Mouse (Mus musculus) midbrain, embryonic 10.5 days (tissue): Measurements from ENCODE around the gene Ankrd36. TPM values are rescaled to one million over a fixed set of nuclear protein-coding genes. Genes with fewer than 3 reads are reported as not detected.
"Not testable (repeated sequence)": the region's sequence is repeated elsewhere in the genome, so short reads cannot be mapped to it uniquely, and the experiment has no call there.

Source experiments
- DNase-seq: peaks from one replicate; pipeline ENCODE4 v3.0.0-alpha.2; 2017; ENCODE audit warnings: low spot score
- H3K27ac ChIP-seq: fragments of 300-500 bp; sonication (generic); replicated peaks from 2 replicates; pipeline ENCODE4 v1.5.1; 2016; ENCODE audit warnings: mild to moderate bottlenecking
- H3K27me3 ChIP-seq: fragments of 300-500 bp; sonication (generic); 2 replicates; pipeline ENCODE4 v1.6.1; 2016; ENCODE audit warnings: low read depth, mild to moderate bottlenecking; ENCODE audit not compliant: poor library complexity, severe bottlenecking
- H3K36me3 ChIP-seq: fragments of 300-500 bp; sonication (generic); 2 replicates; pipeline ENCODE4 v1.6.1; 2016; ENCODE audit warnings: mild to moderate bottlenecking, moderate library complexity
- H3K4me1 ChIP-seq: fragments of 300-500 bp; sonication (generic); 2 replicates; pipeline ENCODE4 v1.6.1; 2016
- H3K4me3 ChIP-seq: fragments of 300-500 bp; sonication (generic); 2 replicates; pipeline ENCODE4 v1.5.1; 2016; ENCODE audit warnings: mild to moderate bottlenecking, moderate library complexity
- H3K9me3 ChIP-seq: fragments of 300-500 bp; sonication (generic); replicated peaks from 2 replicates; pipeline ENCODE4 v1.6.1; 2016; ENCODE audit warnings: mild to moderate bottlenecking
- WGBS: fragments of 180-500 bp; shearing (Covaris S2); methylation state at CpG from one replicate; pipeline ENCODE4 v1.1.7; 2016; 5-methylcytosine and 5-hydroxymethylcytosine counted together
- polyA plus RNA-seq: library from polyadenylated mRNA; unstranded; fragments of >200 nt; fragmentation: Nextera tagmentation; extraction: Ambion mirVana; gene quantifications from 2 replicates; pipeline ENCODE4 v1.2.1, GENCODE M21; 2016

Gene Ankrd36
- polyA plus RNA-seq, 1 experiment from 2014 or later = 0.11 TPM

- DNase-seq = no peak
- 86% methylated on average over 5 of the region's 5 CpGs for WGBS
- H3K27me3 ChIP-seq = no peaks in the 10 kb centered on the region
- no peaks in the 10 kb centered on the region for H3K9me3 ChIP-seq
- 0 out of 2 replicates have a peak, but pooled peaks cover under 1% of the 10 kb centered on the region for H3K4me1 ChIP-seq
- no peak overlapping the region for H3K27ac ChIP-seq
- H3K36me3 ChIP-seq = peaks cover 91% of the 10 kb centered on the region
- no peak overlapping the region for H3K4me3 ChIP-seq
Observed at GRCm38 (mm10) chr11:5533108-5533507, 36.4 kb upstream of the Ankrd36 start.

- 94% methylated on average over 4 of the region's 4 CpGs for WGBS
Observed at GRCm38 (mm10) chr11:5537454-5537853, 32.0 kb upstream of the Ankrd36 start.

GRCm38 (mm10) chr11:5540331-5540730 is 29.2 kb upstream of the Ankrd36 start:
- Histone ChIP-seq H3K27ac (no peak overlapping the region), H3K36me3 (peaks cover 38% of the 10 kb centered on the region), H3K27me3 (no peaks in the 10 kb centered on the region), H3K4me1 (peaks cover 32% of the 10 kb centered on the region), H3K4me3 (peak overlapping the region; percentile 87; the same call in 1 of the 2 replicates), H3K9me3 (no peaks in the 10 kb centered on the region)
- 28% methylated on average over 4 of the region's 4 CpGs for WGBS
- no peak for DNase-seq

More at GRCm38 (mm10) chr11:5537454-5537853, 32.0 kb upstream of the Ankrd36 start:
- Histone ChIP-seq H3K36me3 (peaks cover 66% of the 10 kb centered on the region), H3K4me1 (peaks cover 31% of the 10 kb centered on the region)
- H3K9me3 ChIP-seq, DNase-seq, H3K27ac ChIP-seq, H3K4me3 ChIP-seq, H3K27me3 ChIP-seq: not testable (repeated sequence)

GRCm38 (mm10) chr11:5541230-5541798 is 28.2 kb upstream of the Ankrd36 start:
- H3K27me3 ChIP-seq = no peaks in the 10 kb centered on the region
- H3K36me3 ChIP-seq = peaks cover 32% of the 10 kb centered on the region
- 6% methylated on average over 28 of the region's 28 CpGs for WGBS
- H3K4me1 ChIP-seq = peaks cover 32% of the 10 kb centered on the region
- DNase-seq = no peak
- H3K27ac ChIP-seq = peak overlapping the region; percentile 92
- peak overlapping the region; percentile 87 for H3K4me3 ChIP-seq
- no peaks in the 10 kb centered on the region for H3K9me3 ChIP-seq

- peak; percentile 90 for DNase-seq
- H3K9me3 ChIP-seq = no peaks in the 10 kb centered on the region
- peak within 1 kb of the TSS; percentile 87 for H3K4me3 ChIP-seq
- peaks cover 26% of the 10 kb centered on the region for H3K36me3 ChIP-seq
- under 1% methylated on average over 44 of the region's 65 CpGs for WGBS
- H3K27ac ChIP-seq = peak within 1 kb of the TSS; percentile 92
- H3K27me3 ChIP-seq = no peaks in the 10 kb centered on the region
- H3K4me1 ChIP-seq = peaks cover 32% of the 10 kb centered on the region
Observed at GRCm38 (mm10) chr11:5541799-5542481, 27.5 kb upstream of the Ankrd36 start, which contains the start of gene Ccdc117. Ccdc117 (minus strand) TSS chr11:5542187.

GRCm38 (mm10) chr11:5542482-5543185 is 26.9 kb upstream of the Ankrd36 start:
- no peaks in the 10 kb centered on the region for H3K9me3 ChIP-seq
- H3K4me1 ChIP-seq = peaks cover 32% of the 10 kb centered on the region
- no peak for DNase-seq
- no peaks in the 10 kb centered on the region for H3K27me3 ChIP-seq
- H3K4me3 ChIP-seq = peak overlapping the region; percentile 87
- peak overlapping the region; percentile 92 for H3K27ac ChIP-seq
- 58% methylated on average over 5 of the region's 5 CpGs for WGBS
- H3K36me3 ChIP-seq = peaks cover 24% of the 10 kb centered on the region

- H3K4me1 ChIP-seq = peaks cover 30% of the 10 kb centered on the region
- WGBS = 86% methylated on average over 1 of the region's 1 CpGs
- H3K9me3 ChIP-seq = no peaks in the 10 kb centered on the region
- no peak overlapping the region for H3K27ac ChIP-seq
- DNase-seq = no peak
- H3K36me3 ChIP-seq = peaks cover 17% of the 10 kb centered on the region
- H3K4me3 ChIP-seq = no peak overlapping the region
- H3K27me3 ChIP-seq = no peaks in the 10 kb centered on the region
Observed at GRCm38 (mm10) chr11:5543281-5543680, 26.2 kb upstream of the Ankrd36 start.

GRCm38 (mm10) chr11:5544709-5545108 is 24.8 kb upstream of the Ankrd36 start:
- DNase-seq, H3K4me3 ChIP-seq, H3K27me3 ChIP-seq, H3K36me3 ChIP-seq, H3K27ac ChIP-seq: not testable (repeated sequence)
- peaks cover 22% of the 10 kb centered on the region for H3K4me1 ChIP-seq
- H3K9me3 ChIP-seq = peaks cover 11% of the 10 kb centered on the region; the same call in 1 of the 2 replicates
- 82% methylated on average over 1 of the region's 1 CpGs for WGBS

GRCm38 (mm10) chr11:5545457-5545856 is 24.0 kb upstream of the Ankrd36 start:
- 88% methylated on average over 4 of the region's 4 CpGs for WGBS
- H3K9me3 ChIP-seq = peaks cover 11% of the 10 kb centered on the region; the same call in 1 of the 2 replicates

GRCm38 (mm10) chr11:5546693-5547092 is 22.8 kb upstream of the Ankrd36 start:
- Histone ChIP-seq H3K27ac (no peak overlapping the region), H3K27me3 (no peaks in the 10 kb centered on the region), H3K36me3 (no peaks in the 10 kb centered on the region), H3K9me3 (peaks cover 11% of the 10 kb centered on the region; the same call in 1 of the 2 replicates), H3K4me1 (peaks cover 7% of the 10 kb centered on the region), H3K4me3 (no peak overlapping the region)
- WGBS = 89% methylated on average over 3 of the region's 3 CpGs
- no peak for DNase-seq

More at GRCm38 (mm10) chr11:5545457-5545856, 24.0 kb upstream of the Ankrd36 start:
- H3K36me3 ChIP-seq = 0 out of 2 replicates have a peak, but pooled peaks cover under 1% of the 10 kb centered on the region
- no peaks in the 10 kb centered on the region for H3K27me3 ChIP-seq
- no peak overlapping the region for H3K4me3 ChIP-seq
- DNase-seq = no peak
- no peak overlapping the region for H3K27ac ChIP-seq
- peaks cover 19% of the 10 kb centered on the region for H3K4me1 ChIP-seq

- Histone ChIP-seq H3K27ac (no peak overlapping the region), H3K4me1 (no peaks in the 10 kb centered on the region), H3K4me3 (no peak overlapping the region), H3K27me3 (no peaks in the 10 kb centered on the region), H3K36me3 (no peaks in the 10 kb centered on the region), H3K9me3 (peaks cover 11% of the 10 kb centered on the region; the same call in 1 of the 2 replicates)
- DNase-seq = no peak
- WGBS = 92% methylated on average over 5 of the region's 5 CpGs
Observed at GRCm38 (mm10) chr11:5551430-5551829, 18.1 kb upstream of the Ankrd36 start.

- Histone ChIP-seq H3K4me3 (no peak overlapping the region), H3K36me3 (no peaks in the 10 kb centered on the region), H3K27me3 (no peaks in the 10 kb centered on the region), H3K4me1 (no peaks in the 10 kb centered on the region), H3K9me3 (peaks cover 11% of the 10 kb centered on the region; the same call in 1 of the 2 replicates), H3K27ac (no peak overlapping the region)
- WGBS = 62% methylated on average over 1 of the region's 1 CpGs
- no peak for DNase-seq
Observed at GRCm38 (mm10) chr11:5551931-5552330, 17.6 kb upstream of the Ankrd36 start.
